Mouse (Mus musculus) megakaryocyte, embryonic 14.5 days (primary cell): ENCODE results near the gene Bub1b. TPM values are rescaled to one million over a fixed set of nuclear protein-coding genes. Genes with fewer than 3 reads are reported as not detected.
"Not testable (repeated sequence)": the region's sequence is repeated elsewhere in the genome, so short reads cannot be mapped to it uniquely, and the experiment has no call there.

ENCODE experiments used
- H3K27me3 ChIP-seq: replicated peaks from 2 replicates; pipeline ENCODE3; 2012; ENCODE audit warnings: inconsistent platforms
- H3K36me3 ChIP-seq: replicated peaks from 2 replicates; pipeline ENCODE3; 2012; ENCODE audit warnings: low read length, inconsistent platforms, mixed read lengths
- H3K4me1 ChIP-seq: 2 replicates; pipeline ENCODE4 v1.6.1; 2012; ENCODE audit warnings: inconsistent platforms
- H3K4me3 ChIP-seq: replicated peaks from 2 replicates; pipeline ENCODE3; 2012; ENCODE audit warnings: moderate library complexity, mild to moderate bottlenecking, inconsistent platforms
- H3K9me3 ChIP-seq: 2 replicates; pipeline ENCODE4 v1.6.1; 2012; ENCODE audit warnings: inconsistent platforms
- FLI1 ChIP-seq: IDR thresholded peaks from 2 replicates; pipeline ENCODE4 v1.6.1; 2012; ENCODE audit warnings: low read length, inconsistent platforms, mixed read lengths
- GATA1 ChIP-seq: IDR thresholded peaks from 3 replicates; pipeline ENCODE4 v1.6.1; 2012; ENCODE audit warnings: mixed read lengths, low read length, inconsistent platforms, borderline replicate concordance
- polyA plus RNA-seq: library from polyadenylated mRNA; stranded (reverse); fragments of >175 nt; gene quantifications from 2 replicates; pipeline ENCODE4 v1.2.3, GENCODE M21; 2012; ENCODE audit warnings: low replicate concordance; ENCODE audit not compliant: insufficient read depth

Gene Bub1b
- polyA plus RNA-seq, result 1.9 and 5.4 TPM in 2 replicates

- TF ChIP-seq FLI1 (no peak), GATA1 (no peak)
- peaks cover 2% of the 10 kb centered on the region; the same call in 1 of the 2 replicates for H3K9me3 ChIP-seq
- no peaks in the 10 kb centered on the region for H3K27me3 ChIP-seq
- peak within 1 kb of the TSS; percentile 99 for H3K4me3 ChIP-seq
- H3K36me3 ChIP-seq, result peaks cover 30% of the 10 kb centered on the region
- peaks cover 33% of the 10 kb centered on the region for H3K4me1 ChIP-seq
Observed at GRCm38 (mm10) chr2:118597673-118598568, at the start of gene Bub1b. TSS of gene Bub1b (plus strand) at chr2:118598211.

- H3K27me3 ChIP-seq, result peaks cover 45% of the 10 kb centered on the region
- no peak for TF ChIP-seq GATA1
- TF ChIP-seq FLI1, result no peak
Observed at GRCm38 (mm10) chr2:118548421-118549221, 49.4 kb upstream of the Bub1b start.

GRCm38 (mm10) chr2:118549507-118550473, 48.2 kb upstream of the Bub1b start, which contains the start of gene Bmf:
TSS of gene Bmf (minus strand) at chr2:118549687.
- Histone ChIP-seq H3K4me3 (peak within 1 kb of the TSS; percentile 93), H3K27me3 (peaks cover 48% of the 10 kb centered on the region), H3K36me3 (no peaks in the 10 kb centered on the region), H3K9me3 (peaks cover 15% of the 10 kb centered on the region), H3K4me1 (peaks cover 56% of the 10 kb centered on the region)
- TF ChIP-seq FLI1 (no peak), GATA1 (no peak)

More at GRCm38 (mm10) chr2:118548421-118549221, 49.4 kb upstream of the Bub1b start:
- Histone ChIP-seq H3K9me3 (peaks cover 15% of the 10 kb centered on the region), H3K4me3 (peak overlapping the region; percentile 93), H3K36me3 (no peaks in the 10 kb centered on the region), H3K4me1 (peaks cover 63% of the 10 kb centered on the region)

GRCm38 (mm10) chr2:118551606-118552005, 46.4 kb upstream of the Bub1b start:
- peaks cover 44% of the 10 kb centered on the region for H3K27me3 ChIP-seq
- TF ChIP-seq FLI1 (no peak), GATA1 (no peak)
- H3K36me3 ChIP-seq, result no peaks in the 10 kb centered on the region
- peaks cover 15% of the 10 kb centered on the region for H3K9me3 ChIP-seq
- H3K4me1 ChIP-seq, result peaks cover 38% of the 10 kb centered on the region
- H3K4me3 ChIP-seq, result peak overlapping the region; percentile 65

GRCm38 (mm10) chr2:118554356-118554990, 43.5 kb upstream of the Bub1b start:
- peaks cover 11% of the 10 kb centered on the region for H3K4me1 ChIP-seq
- H3K4me3 ChIP-seq, result peak overlapping the region; percentile 50
- H3K9me3 ChIP-seq, result peaks cover 15% of the 10 kb centered on the region
- peaks cover 18% of the 10 kb centered on the region for H3K27me3 ChIP-seq
- H3K36me3 ChIP-seq, result not testable (repeated sequence)

- Histone ChIP-seq H3K4me1 (peaks cover 7% of the 10 kb centered on the region; the same call in 1 of the 2 replicates), H3K36me3 (no peaks in the 10 kb centered on the region), H3K4me3 (no peak overlapping the region), H3K9me3 (no peaks in the 10 kb centered on the region), H3K27me3 (peaks cover 8% of the 10 kb centered on the region)
- TF ChIP-seq FLI1 (no peak), GATA1 (no peak)
Observed at GRCm38 (mm10) chr2:118558426-118558825, 39.6 kb upstream of the Bub1b start.

GRCm38 (mm10) chr2:118562015-118562414, 36.0 kb upstream of the Bub1b start:
- Histone ChIP-seq H3K36me3 (no peaks in the 10 kb centered on the region), H3K4me3 (no peak overlapping the region), H3K27me3 (no peaks in the 10 kb centered on the region), H3K4me1 (0 out of 2 replicates have a peak, but pooled peaks cover 3% of the 10 kb centered on the region), H3K9me3 (no peaks in the 10 kb centered on the region)
- no peak for TF ChIP-seq FLI1
- no peak for TF ChIP-seq GATA1

- Histone ChIP-seq H3K9me3 (no peaks in the 10 kb centered on the region), H3K27me3 (no peaks in the 10 kb centered on the region), H3K36me3 (no peaks in the 10 kb centered on the region), H3K4me3 (no peak overlapping the region), H3K4me1 (0 out of 2 replicates have a peak, but pooled peaks cover 3% of the 10 kb centered on the region)
- no peak for TF ChIP-seq FLI1
- no peak for TF ChIP-seq GATA1
Observed at GRCm38 (mm10) chr2:118562431-118562830, 35.6 kb upstream of the Bub1b start.

- Histone ChIP-seq H3K4me1 (peaks cover 11% of the 10 kb centered on the region), H3K4me3 (no peak overlapping the region), H3K36me3 (no peaks in the 10 kb centered on the region), H3K27me3 (peaks cover 5% of the 10 kb centered on the region), H3K9me3 (no peaks in the 10 kb centered on the region)
- TF ChIP-seq GATA1 (no peak), FLI1 (no peak)
Observed at GRCm38 (mm10) chr2:118567179-118567578, 30.8 kb upstream of the Bub1b start.
